Mouse (Mus musculus) testis, adult 2 months (tissue): ENCODE measurements around the gene Klre1. TPM values are rescaled to one million over a fixed set of nuclear protein-coding genes. Genes with fewer than 3 reads are reported as not detected.

Experiments
- H3K27ac ChIP-seq: fragments of 200-500 bp; 2 replicates; pipeline ENCODE4 v1.5.1; 2012; ENCODE audit warnings: low read depth, low read length; ENCODE audit not compliant: control insufficient read depth, insufficient read depth
- H3K27me3 ChIP-seq: fragments of 200-500 bp; 2 replicates; pipeline ENCODE4 v1.6.1; 2012; ENCODE audit warnings: mild to moderate bottlenecking, low read length, moderate library complexity; ENCODE audit not compliant: control insufficient read depth, insufficient read depth
- H3K36me3 ChIP-seq: fragments of 200-500 bp; 2 replicates; pipeline ENCODE4 v1.6.1; 2012; ENCODE audit warnings: mild to moderate bottlenecking, low read length; ENCODE audit not compliant: control insufficient read depth, insufficient read depth
- H3K4me1 ChIP-seq: fragments of 200-500 bp; 2 replicates; pipeline ENCODE4 v1.6.1; 2012; ENCODE audit warnings: low read length; ENCODE audit not compliant: control insufficient read depth, insufficient read depth
- H3K4me3 ChIP-seq: fragments of 200-500 bp; 2 replicates; pipeline ENCODE4 v1.5.1; 2012; ENCODE audit warnings: low read depth, mild to moderate bottlenecking, low read length, moderate library complexity, mixed read lengths; ENCODE audit not compliant: control insufficient read depth
- CTCF ChIP-seq: fragments of 200-500 bp; IDR thresholded peaks from 2 replicates; pipeline ENCODE4 v1.5.1; 2012; ENCODE audit warnings: low read depth, mild to moderate bottlenecking, inconsistent platforms, low read length, moderate library complexity; ENCODE audit not compliant: control insufficient read depth, insufficient read depth, insufficient replicate concordance
- POLR2A ChIP-seq: fragments of 200-500 bp; IDR thresholded peaks from 2 replicates; pipeline ENCODE4 v1.6.1; 2012; ENCODE audit warnings: low read depth, mild to moderate bottlenecking, inconsistent platforms, low read length, moderate library complexity; ENCODE audit not compliant: control insufficient read depth
- polyA plus RNA-seq: library from polyadenylated mRNA; depleted of rRNA; stranded (reverse); fragments of >200 nt; gene quantifications from 2 replicates; pipeline ENCODE4 v1.2.3, GENCODE M21; 2012; rRNA removed

The Klre1 gene
- 0.14 TPM in 2 replicates for polyA plus RNA-seq

DNA sequence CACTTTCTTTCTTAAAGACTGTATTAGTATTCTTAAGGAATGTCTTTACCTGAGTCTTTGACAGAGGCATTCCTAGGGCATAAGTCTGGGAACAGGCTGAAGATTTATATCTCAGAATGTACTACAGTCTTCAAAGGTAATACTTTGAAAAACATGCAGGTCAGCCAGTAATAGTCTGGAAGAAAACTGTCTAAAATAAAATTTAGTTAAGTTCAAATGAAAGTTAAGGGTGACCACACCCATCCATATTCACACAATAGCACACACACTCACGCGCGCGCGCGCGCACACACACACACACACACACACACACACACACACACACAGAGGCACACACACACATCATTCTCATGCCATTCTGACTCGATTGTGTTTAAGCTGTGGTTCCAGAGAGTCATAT lies at the start of gene Klre1:
Gene Klre1, plus strand, starts transcription at position 301 of the 400 bp plus-strand sequence.
- TF ChIP-seq POLR2A: no peak
- TF ChIP-seq CTCF: no peak
- H3K36me3 ChIP-seq: no peaks in the 10 kb centered on the region
- H3K4me3 ChIP-seq: no peak within 1 kb of the TSS
- no peaks in the 10 kb centered on the region for H3K27me3 ChIP-seq
- no peak within 1 kb of the TSS for H3K27ac ChIP-seq
- no peaks in the 10 kb centered on the region for H3K4me1 ChIP-seq

DNA sequence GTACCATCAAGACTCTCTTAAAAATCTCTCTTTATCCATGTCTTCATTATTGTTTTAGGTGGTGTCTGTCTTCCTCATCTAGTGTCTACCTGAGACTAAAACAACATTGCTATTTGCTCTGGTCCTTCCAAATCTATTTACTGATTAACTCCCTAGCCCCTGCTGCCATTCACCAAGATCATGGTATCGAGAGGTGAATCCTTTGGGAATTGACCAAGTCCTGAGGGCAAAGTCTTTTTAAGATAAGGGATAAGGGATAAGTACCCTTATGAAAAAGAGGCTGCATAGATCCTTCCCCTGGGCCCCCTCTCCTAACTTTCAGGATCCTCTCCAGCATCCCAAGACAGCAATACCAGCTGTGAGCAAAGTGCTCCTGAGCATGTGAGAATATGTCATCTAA lies 48.1 kb upstream of the Klre1 start:
- Histone ChIP-seq H3K4me1 (peaks cover 6% of the 10 kb centered on the region), H3K27me3 (no peaks in the 10 kb centered on the region), H3K36me3 (no peaks in the 10 kb centered on the region), H3K27ac (no peak overlapping the region), H3K4me3 (no peak overlapping the region)
- TF ChIP-seq POLR2A (no peak), CTCF (no peak)

DNA sequence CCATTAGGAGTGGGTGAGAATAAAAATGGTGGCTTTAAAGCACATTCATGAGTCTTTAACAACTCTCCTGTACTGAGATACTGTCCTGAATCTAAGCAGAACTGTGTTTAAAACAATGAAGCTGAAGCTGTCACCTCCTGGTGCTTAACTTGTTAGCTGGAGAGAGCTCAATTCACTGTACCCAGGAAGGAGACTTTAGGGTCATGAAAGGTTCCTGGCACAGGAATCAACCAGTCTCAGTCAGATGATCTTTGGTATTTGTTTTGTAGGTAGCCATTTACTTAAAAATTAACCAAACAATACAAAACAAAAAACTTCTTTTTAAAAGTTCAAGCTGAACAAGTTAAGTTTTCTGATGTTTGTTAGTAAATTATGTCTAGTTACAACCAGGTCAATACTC lies 47.4 kb upstream of the Klre1 start:
- Histone ChIP-seq H3K4me1 (peaks cover 9% of the 10 kb centered on the region), H3K27me3 (no peaks in the 10 kb centered on the region), H3K36me3 (no peaks in the 10 kb centered on the region), H3K27ac (no peak overlapping the region), H3K4me3 (no peak overlapping the region)
- TF ChIP-seq POLR2A: no peak

DNA sequence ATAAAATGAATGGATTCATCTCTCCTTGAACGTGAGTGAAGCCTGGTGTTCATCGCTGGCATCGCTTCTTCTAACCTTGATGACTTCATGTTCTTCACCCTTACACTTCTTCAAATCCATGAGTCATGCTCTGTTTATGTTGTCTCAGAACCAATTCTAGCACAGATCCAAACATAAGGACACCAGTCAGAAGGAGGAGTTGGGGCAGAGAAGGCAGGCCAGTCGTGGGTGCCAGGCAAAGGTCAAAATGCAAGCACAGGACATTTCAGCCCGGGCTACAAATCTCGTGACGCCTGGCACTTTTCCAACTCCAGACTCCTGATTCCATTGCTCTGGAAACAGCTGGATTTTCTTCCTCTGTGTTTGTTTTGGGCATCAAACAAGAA lies 45.2 kb upstream of the Klre1 start:
- peak overlapping the region; percentile 87 for H3K4me3 ChIP-seq
- peak overlapping the region; percentile 57; the same call in 1 of the 2 replicates for H3K27ac ChIP-seq
- TF ChIP-seq POLR2A: no peak
- no peak for TF ChIP-seq CTCF
- no peaks in the 10 kb centered on the region for H3K36me3 ChIP-seq
- H3K4me1 ChIP-seq: peaks cover 12% of the 10 kb centered on the region
- no peaks in the 10 kb centered on the region for H3K27me3 ChIP-seq

DNA sequence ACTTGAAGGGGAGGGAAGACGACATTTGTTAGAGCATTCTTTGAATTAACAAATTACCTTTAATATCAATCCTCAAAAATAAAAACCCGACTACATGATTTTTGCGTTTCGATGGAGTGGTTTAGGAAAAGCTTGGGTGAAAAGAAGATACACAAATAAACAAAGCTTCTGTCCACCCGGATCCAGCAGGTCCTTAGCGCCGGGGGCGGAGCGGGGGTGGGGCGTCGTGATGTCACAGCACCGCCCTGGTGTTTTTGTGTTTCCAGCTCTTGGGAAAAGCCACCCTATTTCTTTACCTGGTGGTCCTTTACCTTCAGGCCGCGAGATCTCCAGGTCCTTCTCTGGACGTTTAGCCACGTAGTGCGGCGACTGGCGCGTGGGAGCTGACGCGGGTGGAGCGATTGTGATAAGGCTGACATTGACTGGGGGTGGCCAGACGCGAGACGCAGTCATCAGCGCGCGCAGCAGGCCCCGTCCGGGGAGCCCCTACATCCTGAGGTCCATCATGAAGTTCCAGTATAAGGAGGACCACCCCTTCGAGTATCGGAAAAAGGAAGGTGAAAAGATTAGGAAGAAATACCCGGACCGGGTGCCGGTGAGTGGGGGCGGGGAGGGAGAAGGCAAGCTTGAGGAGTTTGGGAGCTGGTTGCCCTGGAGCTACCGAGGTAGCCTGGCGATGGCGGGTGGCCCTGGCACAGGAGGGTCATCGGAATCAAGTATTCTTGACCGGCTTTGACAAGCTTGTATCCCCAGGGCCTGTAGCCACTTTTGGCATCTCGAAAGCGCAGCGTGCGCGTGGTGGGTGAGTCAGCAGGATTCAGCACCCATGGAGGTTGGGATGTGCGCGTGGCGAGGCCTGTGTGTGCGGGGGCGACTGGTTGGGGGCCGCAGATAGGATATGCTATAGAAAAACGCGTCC lies 44.5 kb upstream of the Klre1 start, which contains the start of gene Gabarapl1:
Gene Gabarapl1, plus strand, starts transcription at position 219 of the 919 bp plus-strand sequence.
- peak; percentile 90 for TF ChIP-seq POLR2A
- TF ChIP-seq CTCF: no peak
- no peaks in the 10 kb centered on the region for H3K27me3 ChIP-seq
- peaks cover 12% of the 10 kb centered on the region for H3K4me1 ChIP-seq
- H3K4me3 ChIP-seq: peak within 1 kb of the TSS; percentile 87
- no peaks in the 10 kb centered on the region for H3K36me3 ChIP-seq
- H3K27ac ChIP-seq: peak within 1 kb of the TSS; percentile 83

DNA sequence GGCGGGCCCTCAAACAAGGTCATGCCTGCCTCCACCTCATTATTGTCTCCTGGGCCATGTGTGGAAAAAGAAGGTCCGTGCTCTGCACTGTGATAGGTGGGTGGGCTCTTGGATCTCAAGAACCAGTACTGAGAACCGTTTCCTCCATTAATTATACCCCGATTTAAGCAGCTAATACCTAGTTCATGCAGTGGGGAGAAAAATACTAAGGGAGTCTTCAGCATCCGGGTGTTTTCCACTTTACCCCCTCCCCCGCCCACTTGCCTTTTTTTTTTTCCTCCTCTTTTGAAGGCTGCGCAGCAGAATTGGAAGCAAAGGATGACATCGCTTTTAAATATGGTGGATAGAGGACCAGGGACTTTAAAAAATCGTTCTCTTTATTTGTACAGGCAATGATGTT lies 43.6 kb upstream of the Klre1 start:
- no peaks in the 10 kb centered on the region; the same call in 1 of the 2 replicates for H3K36me3 ChIP-seq
- peak overlapping the region; percentile 12; the same call in 1 of the 2 replicates for H3K27ac ChIP-seq
- TF ChIP-seq CTCF (no peak), POLR2A (no peak)
- H3K27me3 ChIP-seq: no peaks in the 10 kb centered on the region
- H3K4me1 ChIP-seq: peaks cover 12% of the 10 kb centered on the region
- peak overlapping the region; percentile 87 for H3K4me3 ChIP-seq

DNA sequence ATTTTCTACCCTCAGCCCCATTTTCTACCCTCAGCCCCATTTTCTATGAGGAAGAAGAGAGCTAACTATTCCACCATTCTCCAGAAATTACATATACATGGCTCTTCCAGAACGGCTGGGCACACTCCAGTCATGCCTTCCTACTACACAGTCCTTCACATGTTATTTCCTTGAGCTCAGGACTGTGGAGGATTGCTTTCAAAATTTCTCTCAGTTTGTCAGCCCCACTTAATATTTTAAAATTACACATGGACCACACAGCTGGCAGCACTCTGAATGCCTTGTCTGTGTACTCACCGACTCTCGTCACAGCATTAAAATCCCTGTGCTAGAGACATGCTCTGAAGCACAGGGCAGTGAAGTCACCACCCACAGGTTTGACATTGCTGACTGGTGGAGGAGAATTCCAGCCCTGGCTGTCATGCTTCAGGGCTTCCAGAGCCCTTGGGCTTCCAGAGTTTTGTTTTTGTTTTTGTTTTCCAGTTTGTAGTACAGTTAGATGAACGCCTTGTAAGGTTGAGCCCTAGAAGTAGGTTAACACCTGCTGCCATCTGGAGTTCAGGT lies 43.0 kb upstream of the Klre1 start:
- peak overlapping the region; percentile 87 for H3K4me3 ChIP-seq
- no peaks in the 10 kb centered on the region; the same call in 1 of the 2 replicates for H3K36me3 ChIP-seq
- H3K27ac ChIP-seq: peak overlapping the region; percentile 1; the same call in 1 of the 2 replicates
- no peak for TF ChIP-seq POLR2A
- no peak for TF ChIP-seq CTCF
- H3K27me3 ChIP-seq: no peaks in the 10 kb centered on the region
- H3K4me1 ChIP-seq: peaks cover 12% of the 10 kb centered on the region
